Mouse (Mus musculus) spleen, postnatal 4 days (tissue): Measurements from ENCODE around the gene Rcbtb2.
"Not testable (repeated sequence)": the region's sequence is repeated elsewhere in the genome, so short reads cannot be mapped to it uniquely, and the experiment has no call there.

Experiments used
- DNase-seq, 2 experiments: peaks; one replicate each; pipeline ENCODE4 v3.0.0; 2022; ENCODE audit warnings: low spot score in 2 of 2

The Rcbtb2 gene

DNA sequence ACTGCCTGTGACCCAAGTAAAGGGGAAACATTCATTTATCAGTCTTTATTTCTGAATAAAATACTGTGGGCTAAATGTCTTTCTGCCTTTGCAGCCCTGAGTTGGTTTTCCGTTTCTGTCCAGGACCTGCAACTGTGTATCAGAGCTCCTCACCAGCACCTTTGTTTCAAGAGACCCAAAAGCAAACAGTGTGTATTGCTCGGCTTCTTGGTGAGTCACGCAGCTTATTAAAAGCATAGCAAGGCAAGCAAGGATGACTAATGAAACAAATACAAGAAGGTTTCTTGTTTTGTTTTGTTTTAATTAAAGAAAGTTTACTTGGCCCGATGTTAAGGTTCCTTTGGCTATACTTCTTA is at the start of gene Rcbtb2:
Gene Rcbtb2 (plus strand): TSS at position 115 of the 356 bp plus-strand sequence.
- no peak for DNase-seq

DNA sequence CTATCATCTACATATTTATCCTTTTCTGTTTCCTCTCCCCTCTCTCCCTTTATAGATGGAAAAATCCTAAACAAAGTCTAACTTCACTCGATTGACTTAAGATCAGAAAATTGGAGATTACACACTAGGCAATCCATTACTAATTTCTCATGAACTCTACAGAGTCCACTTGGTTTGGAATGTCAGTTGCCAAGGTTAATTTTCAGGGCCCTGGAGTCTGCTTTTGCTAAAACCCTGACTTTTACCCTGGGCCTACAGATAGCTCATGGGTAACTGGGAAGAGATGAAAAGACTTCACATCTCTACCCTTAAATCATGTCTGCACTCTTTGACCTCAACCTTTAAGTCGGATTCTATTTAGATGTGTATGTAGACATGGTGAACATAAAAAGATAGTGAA is 39.3 kb upstream of the Rcbtb2 start:
- no peak for DNase-seq

DNA sequence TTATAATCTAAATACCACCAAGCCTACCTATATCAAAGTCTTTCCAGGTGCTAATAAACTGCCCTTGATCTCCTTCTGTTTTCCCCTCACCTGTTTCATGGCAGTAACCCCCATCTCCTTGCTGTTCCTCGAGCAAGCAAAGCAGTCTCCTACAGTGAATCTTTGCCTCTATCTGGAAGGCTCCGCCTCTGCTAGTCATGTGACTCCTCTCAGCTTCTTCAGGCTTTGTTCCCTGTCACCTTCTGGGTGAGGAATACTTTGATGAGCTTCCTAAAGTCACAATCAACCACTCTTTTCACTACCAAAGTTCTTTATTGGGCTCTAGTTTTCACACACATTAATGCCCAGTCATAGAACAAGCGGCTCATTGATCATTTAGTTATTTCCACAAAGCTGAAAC is 36.4 kb upstream of the Rcbtb2 start:
- DNase-seq, result no peak

DNA sequence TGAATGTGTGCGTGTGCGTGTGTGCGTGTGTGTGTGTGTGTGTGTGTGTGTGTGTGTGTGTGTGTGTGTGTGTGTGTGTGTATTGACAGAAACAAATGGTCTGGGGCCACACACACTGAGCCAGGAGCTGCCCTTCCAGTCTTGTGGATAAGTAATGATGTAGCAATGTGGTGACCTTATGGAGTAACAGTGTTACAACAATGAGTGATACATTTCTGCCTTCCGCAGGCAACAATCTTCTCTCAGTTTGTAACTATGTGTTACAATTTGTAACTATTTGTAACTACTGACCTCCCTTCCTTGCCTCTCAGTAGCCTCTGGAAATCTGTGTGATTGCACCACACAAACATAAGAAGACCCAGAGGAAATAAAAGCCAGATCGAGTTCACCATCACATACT is 35.6 kb upstream of the Rcbtb2 start:
- DNase-seq, result no peak

DNA sequence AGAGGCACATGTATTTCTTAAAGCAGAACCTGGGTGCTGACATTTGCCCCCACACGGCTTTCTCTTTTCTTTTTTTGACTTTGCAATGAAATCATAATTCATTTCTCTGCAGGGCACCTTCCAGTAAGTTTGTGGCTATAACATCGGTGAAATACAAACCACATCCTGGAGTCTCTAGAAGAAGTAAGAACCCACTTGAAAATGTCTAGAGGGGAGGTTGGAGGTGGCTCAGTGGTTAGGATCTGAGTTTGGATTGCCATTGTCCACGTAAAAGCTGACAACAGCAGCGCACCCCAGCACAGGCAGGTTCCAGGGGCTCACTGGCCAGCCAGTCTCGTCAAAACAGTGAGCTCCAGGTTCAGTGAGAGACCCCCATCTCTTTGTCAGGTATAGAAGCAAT is 35.1 kb upstream of the Rcbtb2 start:
- no peak for DNase-seq

DNA sequence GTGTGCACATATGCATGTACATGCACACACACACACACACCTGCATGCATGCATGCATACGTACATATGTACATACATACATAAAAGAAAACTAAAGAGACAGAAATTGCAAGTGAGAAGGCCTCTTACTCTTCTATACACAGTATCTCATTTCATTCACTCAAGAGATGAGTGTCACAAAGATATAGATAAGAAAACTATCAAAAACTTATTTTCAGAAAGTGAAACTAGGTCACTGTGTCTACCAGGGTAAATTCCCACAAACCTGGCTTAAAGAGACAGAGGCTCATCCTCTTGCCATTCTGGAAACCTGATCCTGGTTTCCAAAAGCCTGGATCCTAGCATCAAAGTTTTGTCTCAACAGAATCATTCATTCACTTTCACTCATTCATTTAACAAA is 34.6 kb upstream of the Rcbtb2 start:
- no peak for DNase-seq

DNA sequence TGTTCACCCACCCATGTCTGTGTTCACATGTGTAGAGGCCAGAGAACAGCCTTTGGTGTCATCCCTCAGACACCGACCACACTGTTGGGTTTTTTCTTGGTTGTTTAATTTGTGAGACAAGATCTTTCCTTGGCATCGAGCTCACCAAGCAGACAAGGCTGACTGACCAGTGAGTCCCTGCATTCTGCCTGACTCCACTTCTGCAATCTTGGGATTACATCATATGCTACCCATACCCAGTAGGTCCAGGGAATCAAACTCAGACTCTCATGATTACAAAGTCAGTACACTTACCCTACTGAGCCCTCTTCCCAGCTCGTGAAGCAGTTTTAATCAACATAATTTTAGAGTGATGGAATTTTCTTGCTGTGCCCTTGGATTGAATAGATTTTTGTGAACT is 30.0 kb upstream of the Rcbtb2 start:
- DNase-seq, result no peak

DNA sequence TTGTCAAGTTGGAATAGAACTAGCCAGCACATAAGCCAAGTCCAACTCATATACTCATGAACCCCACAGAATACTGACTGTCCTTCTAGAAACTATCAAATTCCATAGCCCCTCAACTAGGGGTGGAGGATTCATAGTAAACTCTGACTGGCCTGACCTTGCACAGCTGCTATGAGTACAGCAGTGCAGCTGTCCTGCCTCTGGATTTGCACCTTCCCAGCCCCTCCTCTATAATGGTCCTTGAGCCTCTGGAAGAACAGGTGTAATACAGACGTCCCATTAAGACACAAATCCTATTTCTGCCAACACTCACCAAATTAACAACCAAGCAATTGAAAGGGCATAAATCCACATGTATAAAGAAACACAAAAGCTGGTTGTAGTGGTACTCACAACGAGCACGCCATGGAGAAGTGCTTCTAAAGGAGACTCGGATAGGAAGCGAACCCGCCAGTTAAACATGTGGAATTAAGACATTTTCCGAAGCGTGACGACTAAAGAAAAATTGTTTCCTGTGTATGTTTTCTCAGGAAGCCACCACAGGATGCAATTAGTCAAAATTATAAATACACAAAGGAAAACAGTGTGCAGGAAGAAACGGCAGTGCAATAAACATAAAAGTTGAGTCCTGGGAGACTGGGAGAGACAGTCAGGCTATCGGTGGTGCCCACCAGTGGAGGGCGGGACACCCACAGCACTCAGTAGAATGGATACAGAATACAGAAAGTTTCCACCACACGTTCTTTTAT is 27.9 kb upstream of the Rcbtb2 start:
- DNase-seq, result no peak

DNA sequence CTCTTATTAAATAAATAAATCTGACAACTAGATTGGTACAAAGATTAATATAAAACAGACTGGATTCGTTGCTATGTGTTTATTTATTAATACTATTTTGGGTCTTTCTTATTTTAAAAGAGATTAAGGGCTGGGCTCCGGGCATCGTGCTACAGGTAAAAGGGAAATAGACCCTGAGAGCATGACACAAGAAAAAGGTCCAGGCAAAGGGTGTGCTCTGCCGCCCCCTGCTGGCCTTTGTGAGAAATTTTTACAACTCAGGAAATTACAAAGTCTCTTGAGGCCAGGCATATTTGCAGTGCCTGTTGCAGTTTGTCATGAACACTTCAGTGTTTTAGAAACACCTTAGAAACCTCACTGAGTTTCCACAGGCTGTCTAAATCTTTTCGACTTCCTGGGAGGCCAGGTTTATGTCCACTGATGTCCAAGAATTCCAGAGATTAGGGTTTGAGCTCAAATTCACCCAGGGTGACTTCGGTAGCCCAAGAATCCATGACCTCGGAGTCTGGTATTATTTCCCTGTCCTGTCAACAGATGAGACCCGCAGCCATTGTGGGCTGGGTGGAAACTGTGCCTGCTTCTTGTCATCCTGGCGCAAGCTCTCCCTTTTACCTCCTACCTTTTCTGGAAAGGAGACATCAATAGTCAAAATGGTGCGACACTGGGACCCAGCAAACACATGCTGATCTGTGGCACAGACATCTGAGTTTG is 24.0 kb upstream of the Rcbtb2 start:
- peak in 1 of 2 experiments; percentile 72 for DNase-seq

DNA sequence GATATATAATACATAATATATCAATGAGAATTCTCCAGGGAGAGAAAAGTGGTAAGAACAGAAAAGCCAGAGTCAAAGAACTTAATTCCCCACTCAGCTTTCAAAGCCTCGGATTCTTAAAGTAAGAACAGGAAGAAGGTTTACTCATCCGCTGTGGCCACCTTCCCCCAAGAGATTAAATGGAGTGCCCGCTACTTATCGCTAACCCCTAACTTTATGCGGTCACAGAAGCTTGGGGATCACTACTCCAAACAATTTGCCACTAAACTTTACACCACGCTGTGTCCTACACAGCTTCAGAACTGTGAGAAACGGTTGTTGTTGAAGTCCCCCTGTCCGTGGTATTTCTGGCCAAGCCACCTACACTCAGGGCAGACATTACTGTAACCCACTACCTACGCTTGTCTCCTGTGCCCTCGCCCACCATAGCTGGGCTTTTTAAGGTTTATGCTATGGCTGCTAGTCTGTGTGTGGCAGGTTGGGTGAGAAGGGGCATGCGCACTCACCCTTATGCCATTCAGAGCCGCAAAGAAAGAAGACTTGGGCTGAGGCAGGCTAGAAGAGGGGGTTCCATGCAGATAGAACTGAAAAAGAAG is 20.5 kb upstream of the Rcbtb2 start:
- DNase-seq, result no peak

DNA sequence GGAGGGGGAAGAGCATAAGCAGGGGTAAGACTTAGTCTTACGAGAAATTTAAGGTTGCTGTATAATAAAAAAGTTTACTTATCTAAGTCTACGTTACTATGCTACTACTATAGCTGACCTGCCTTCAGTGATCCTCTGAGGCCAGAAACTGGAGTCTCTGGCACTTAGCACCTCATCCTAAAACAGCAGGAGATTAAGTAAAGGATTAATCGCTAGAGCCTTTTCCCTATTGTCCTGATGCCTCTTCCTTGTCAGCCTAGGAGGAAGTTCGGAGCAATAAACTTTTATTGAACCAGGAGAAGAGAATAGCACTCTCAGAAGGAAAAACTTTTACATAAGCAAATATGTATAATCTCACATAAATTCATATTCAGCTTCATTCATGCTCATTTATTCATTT is 19.9 kb upstream of the Rcbtb2 start:
- not testable (repeated sequence) for DNase-seq

DNA sequence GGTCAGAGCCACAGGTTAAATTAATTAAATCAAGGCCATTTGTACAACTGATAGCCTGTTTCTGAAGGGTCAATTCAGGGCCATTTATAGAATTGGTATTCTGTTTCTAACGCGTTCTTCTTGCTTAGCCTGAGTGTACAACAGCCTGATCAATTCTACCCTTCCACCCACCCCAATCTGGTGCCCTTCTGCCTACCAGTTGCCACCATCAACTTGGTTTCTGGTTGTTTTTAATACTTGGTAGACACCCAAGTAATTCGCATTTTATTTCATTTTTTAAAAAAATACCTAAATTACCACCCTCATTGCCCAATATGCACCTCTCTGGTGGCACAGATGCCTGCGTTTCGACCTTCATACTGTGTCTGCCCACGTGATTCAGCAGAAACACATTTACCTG is 17.9 kb upstream of the Rcbtb2 start:
- DNase-seq, result no peak

DNA sequence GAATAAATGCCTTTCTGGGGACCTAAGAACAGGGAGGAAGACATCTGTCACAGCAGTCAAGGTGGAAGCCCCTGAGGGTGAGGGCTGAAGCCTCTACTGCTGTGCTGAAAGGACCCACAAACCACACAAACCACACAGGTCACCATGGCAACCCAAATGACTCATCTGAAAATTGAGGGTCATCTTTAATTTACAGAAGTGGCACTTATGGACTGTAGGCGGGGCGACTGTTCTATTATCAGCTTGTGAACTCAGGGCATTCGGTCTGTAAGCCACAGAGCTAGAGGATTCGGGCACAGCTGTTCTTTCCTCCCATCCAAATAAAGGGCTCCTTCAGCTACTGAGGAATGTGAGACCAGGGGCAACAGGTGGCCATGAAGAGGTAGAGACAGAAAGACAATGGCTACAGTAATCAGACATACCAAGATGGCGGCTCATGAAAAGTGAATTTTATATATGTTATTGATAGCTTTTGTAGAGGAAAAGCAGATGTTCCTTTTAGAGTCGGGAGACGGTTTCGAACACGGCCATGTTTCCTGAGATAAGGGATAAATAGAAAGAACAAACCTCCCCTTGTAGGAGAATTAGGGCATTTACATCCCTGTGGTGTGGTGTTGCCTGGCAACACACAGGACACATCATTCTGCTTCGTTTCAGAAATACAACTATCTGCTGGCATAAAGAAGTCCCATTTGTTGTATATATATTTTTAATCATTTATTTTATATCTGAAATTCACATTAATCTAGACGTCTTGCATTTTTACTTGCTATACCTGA is 17.2 kb upstream of the Rcbtb2 start:
- peak; percentile 23 to 58 for DNase-seq

DNA sequence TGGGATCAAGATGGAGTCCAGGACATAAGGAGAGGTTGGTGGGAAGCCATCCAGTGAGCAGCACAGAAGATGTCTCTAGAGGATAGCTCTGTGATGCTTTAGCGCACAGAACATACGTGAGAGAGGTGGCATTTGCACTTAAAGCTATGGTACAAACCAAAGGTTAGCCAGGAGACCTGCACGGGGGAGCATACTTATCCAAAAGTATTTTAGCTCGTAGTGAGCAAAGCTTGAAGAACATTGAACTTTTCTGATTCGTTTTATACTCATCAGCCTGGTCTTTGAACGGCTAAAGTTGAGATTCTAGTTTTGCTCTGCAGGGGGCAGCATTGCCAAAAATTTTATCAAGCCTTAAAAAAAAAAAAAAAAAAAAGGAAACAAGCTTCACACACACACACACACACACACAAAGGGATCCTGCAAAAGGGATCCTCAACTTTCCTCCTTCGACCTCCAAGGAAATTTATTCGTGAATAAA is 16.6 kb upstream of the Rcbtb2 start:
- DNase-seq, result peak; percentile 37 to 72

DNA sequence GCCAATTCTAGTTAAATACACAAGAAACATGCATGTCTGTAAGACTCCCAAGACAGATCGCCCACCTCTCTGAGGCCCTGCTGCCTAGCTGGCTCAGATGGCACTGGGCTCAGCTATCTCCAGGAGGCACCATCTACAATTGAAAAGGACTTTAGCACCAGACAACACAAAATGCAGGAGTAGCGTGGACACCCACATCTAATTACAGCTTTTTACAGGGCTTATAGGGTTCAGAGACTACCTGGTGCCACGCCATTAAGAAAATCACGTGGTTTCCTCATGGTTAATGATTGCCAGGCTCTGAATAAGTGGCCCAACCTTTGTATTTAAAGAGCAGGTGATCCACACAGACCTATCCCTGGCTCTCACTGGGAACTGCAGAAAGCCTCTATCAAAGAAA is 15.9 kb upstream of the Rcbtb2 start:
- DNase-seq, result peak in 1 of 2 experiments; percentile 56

DNA sequence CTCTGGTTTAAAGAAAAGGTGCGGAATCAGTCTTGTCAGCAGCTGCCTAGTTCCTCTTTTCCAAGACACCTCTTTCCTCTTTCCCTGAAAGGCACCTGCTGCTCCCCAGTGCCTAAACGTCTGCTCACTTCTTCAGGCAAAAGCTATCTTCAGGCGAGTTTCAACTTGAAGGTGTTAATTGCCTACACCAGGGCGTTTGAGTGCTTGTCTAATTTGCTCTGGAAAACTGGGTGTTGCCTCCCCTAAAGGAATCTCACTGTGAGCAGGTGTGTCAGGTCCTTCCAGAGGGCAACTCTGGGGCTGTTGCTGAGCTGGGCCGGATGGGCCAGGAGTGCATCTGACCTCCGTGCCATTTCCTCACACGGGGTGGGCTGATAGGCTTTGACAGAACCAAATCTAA is 15.5 kb upstream of the Rcbtb2 start:
- peak in 1 of 2 experiments; percentile 52 for DNase-seq

DNA sequence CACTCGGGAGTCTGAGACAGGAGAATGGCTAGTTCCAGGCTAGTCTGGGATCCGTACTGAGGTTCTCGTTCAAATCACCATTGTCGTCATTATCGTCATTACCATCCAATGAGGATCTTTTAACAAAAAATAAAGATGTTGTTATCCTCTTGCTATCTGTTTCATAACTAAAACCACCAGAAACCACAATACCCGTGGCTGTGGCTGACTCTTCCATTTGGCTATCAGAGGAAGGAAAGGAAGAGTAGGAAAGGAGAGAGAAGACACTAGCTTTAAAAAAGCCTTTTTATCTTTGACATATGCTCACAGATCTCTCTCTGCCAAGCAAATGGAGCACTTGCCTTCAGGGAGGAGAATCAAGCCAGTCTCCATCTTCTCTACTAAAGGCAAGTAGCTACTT is 14.9 kb upstream of the Rcbtb2 start:
- DNase-seq, result peak in 1 of 2 experiments; percentile 23

DNA sequence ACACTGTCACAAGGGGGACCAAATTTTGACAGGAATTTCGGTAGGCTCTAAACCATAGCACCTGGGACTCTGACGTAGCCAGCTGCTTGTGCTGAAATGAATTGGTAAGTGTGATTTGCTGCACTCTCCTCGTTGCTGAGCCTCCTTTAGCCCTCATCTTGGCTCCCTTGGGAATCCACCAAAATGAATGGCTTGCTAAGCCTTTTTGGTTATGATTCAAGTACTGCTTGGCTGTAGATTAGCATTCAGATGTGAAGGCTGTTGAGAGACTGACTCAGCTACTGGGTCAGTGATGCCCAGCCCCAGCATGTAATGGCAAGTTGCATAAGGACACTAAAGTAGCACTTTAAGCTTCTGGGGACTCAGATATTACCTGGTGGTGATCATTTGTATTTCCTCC is 12.2 kb upstream of the Rcbtb2 start:
- no peak for DNase-seq

DNA sequence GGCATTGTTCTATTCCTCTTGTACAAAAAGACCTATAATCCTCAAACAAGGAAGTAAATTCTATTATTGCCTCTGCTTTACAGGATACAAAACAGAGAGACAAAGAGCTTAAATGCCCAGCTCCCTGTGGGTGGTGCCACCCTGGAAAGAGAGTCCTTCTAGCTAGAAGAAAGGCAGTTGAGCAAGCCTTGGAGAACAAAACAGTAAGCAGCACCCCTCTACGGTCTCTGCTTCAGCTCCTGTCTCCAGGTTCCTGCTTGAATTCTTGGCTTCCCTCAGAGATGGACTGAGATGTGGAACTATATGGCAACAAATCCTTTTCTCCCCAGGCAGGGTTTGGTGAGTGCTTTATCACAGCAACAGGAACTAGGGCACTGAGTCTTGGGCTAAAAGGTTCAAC is 11.7 kb upstream of the Rcbtb2 start:
- DNase-seq, result no peak

DNA sequence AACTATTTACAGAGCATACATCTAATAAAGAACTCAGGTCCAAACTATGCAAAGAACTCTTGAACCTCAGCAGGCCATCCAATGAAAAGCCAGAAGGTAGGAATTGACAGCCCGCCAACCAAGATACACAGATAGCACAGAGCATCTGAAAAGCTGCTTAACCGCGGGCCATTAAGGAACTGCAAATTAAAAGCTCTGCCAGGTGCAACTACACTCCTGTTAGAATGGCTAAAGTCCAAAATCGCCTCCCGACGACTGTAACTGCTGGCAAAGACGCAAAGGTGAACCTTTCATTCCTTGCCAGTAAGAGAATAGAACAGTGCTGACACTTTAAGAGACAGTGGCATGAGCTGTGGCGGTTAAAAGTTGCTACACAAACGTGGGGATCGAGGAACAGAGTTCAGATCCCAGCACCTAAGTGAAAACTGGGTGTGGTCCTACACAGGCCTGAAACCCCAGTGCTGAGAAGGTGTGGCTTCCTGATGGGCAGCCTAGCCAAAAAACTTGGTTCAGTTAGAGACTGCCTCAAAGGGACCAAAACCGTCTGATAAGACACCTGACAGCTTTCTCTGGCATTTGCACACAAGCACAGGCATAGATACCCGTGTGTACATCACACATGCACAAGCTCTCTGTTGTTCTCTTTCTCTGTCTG is 10.5 kb upstream of the Rcbtb2 start:
- no peak for DNase-seq

DNA sequence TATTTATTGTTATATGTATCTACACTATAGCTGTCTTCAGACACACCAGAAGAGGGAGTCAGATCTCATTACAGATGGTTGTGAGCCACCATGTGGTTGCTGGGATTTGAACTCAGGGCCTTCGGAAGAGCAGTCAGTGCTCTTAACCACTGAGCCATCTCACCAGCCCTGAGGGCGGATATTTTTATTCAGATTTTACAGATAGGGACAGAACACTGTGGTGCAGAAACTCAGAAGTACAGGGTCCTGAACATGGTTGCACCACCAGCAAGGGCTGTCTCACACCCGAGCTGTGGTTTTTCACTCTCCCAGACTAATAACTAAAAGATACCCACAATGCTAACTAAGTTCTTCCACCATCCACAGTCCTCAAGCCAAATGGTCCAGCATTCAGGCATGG is 7.9 kb upstream of the Rcbtb2 start:
- peak in 1 of 2 experiments; percentile 22 for DNase-seq

DNA sequence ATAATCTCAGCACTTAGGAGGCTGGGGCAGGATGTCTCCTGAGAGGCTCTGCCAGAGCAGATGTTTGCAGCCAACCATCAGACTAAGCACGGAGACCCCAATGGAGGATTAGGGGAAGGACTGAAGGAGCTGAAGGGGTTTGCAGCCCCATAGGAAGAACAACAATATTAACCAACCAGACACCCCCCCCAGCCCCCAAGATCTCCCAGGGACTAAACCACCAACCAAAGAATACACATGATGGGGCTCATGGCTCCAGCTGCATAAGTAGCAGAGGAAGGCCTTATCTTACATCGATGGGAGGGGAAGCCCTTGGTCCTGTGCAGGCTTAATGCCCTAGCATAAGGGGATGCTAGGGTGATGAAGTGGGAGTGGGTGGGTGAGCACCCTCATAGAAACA is 6.5 kb upstream of the Rcbtb2 start:
- DNase-seq, result no peak
